Mouse (Mus musculus) lung, postnatal 0 days (tissue): ENCODE measurements at regions not wholly inside any gene's neighbourhood (a gene's known extent, or its start where the extent isn't known, plus 50 kb on each side); places are given as distances from the start of the nearest gene placed in this dataset.
A peak's percentile ranks its signal among the peaks of the same experiment; 100 is the strongest.

Source experiments
- ATAC-seq: fragments of 200-750 bp; cut with Nextera tagmentation; 2 replicates; pipeline ENCODE4 v1.8.0; 2017; ENCODE audit warnings: moderate library complexity
- DNase-seq: peaks from one replicate; pipeline ENCODE4 v3.0.0-alpha.2; 2016; ENCODE audit warnings: low spot score
- H3K27ac ChIP-seq: fragments of 300-500 bp; sonication (generic); 2 replicates; pipeline ENCODE4 v1.5.1; 2014; ENCODE audit warnings: antibody characterized with exemption, mild to moderate bottlenecking, low read length, mixed read lengths
- H3K27me3 ChIP-seq: fragments of 300-500 bp; sonication (generic); replicated peaks from 2 replicates; pipeline ENCODE4 v1.6.1; 2014; ENCODE audit warnings: low read length, mixed read lengths; ENCODE audit not compliant: insufficient read depth
- H3K36me3 ChIP-seq: fragments of 300-500 bp; sonication (generic); 2 replicates; pipeline ENCODE4 v1.6.1; 2014; ENCODE audit warnings: low read length, mixed read lengths; ENCODE audit not compliant: insufficient read depth
- H3K4me1 ChIP-seq: fragments of 300-500 bp; sonication (generic); 2 replicates; pipeline ENCODE4 v1.6.1; 2014; ENCODE audit warnings: antibody characterized with exemption, low read depth, low read length, mixed read lengths; ENCODE audit not compliant: insufficient read depth
- H3K4me2 ChIP-seq: fragments of 300-500 bp; sonication (generic); replicated peaks from 2 replicates; pipeline ENCODE4 v1.6.1; 2014; ENCODE audit warnings: low read depth, mild to moderate bottlenecking, low read length, moderate library complexity, mixed read lengths
- H3K4me3 ChIP-seq: fragments of 300-500 bp; sonication (generic); 2 replicates; pipeline ENCODE4 v1.5.1; 2014; ENCODE audit warnings: low read depth, low read length
- H3K9ac ChIP-seq: fragments of 300-500 bp; sonication (generic); replicated peaks from 2 replicates; pipeline ENCODE4 v1.6.1; 2014; ENCODE audit warnings: low read depth, mild to moderate bottlenecking
- H3K9me3 ChIP-seq: fragments of 300-500 bp; sonication (generic); 2 replicates; pipeline ENCODE4 v1.6.1; 2016; ENCODE audit warnings: low read length, mixed read lengths
- CTCF ChIP-seq: IDR thresholded peaks from 2 replicates; pipeline ENCODE4 v1.5.1; 2016; ENCODE audit warnings: antibody characterized with exemption, mild to moderate bottlenecking
- EP300 ChIP-seq: IDR thresholded peaks from 2 replicates; pipeline ENCODE4 v1.6.1; 2016; ENCODE audit warnings: antibody characterized with exemption, mild to moderate bottlenecking, control low read depth
- WGBS: fragments of 180-500 bp; shearing (Covaris S2); extraction: QIAGEN DNeasy Blood & Tissue Kit; methylation state at CpG from one replicate; pipeline ENCODE4 v1.1.7; 2014; 5-methylcytosine and 5-hydroxymethylcytosine counted together

DNA sequence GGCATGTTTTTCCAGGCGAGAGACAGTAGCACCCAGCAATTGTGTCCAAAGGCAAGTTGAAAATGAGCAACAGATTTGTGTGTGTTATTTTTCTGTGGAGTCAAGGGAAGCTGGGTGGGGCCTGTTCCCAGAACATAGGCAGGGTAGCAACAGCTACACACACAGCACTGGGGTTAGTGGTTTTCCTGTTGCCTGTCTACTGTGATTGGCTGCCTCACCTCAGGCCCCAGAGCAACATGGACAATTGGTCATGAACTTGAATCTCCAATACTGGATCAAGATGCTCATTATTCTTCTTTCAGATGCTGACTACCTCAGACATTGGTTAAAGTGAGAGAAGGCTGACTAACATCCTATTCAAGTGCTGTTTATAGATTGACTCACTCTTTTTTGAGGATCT is 188.9 kb downstream of the Gm5426 start:
- no peak overlapping the region for H3K4me3 ChIP-seq
- no peak for DNase-seq
- H3K9ac ChIP-seq, result no peak overlapping the region
- H3K4me2 ChIP-seq, result no peak overlapping the region
- no peaks in the 10 kb centered on the region for H3K36me3 ChIP-seq
- H3K9me3 ChIP-seq, result no peaks in the 10 kb centered on the region
- H3K27ac ChIP-seq, result no peak overlapping the region
- WGBS, result 100% methylated on average over 1 of the region's 1 CpGs
- no peaks in the 10 kb centered on the region for H3K4me1 ChIP-seq
- TF ChIP-seq EP300, result no peak
- no peak for TF ChIP-seq CTCF
- no peak for ATAC-seq
- no peaks in the 10 kb centered on the region for H3K27me3 ChIP-seq

DNA sequence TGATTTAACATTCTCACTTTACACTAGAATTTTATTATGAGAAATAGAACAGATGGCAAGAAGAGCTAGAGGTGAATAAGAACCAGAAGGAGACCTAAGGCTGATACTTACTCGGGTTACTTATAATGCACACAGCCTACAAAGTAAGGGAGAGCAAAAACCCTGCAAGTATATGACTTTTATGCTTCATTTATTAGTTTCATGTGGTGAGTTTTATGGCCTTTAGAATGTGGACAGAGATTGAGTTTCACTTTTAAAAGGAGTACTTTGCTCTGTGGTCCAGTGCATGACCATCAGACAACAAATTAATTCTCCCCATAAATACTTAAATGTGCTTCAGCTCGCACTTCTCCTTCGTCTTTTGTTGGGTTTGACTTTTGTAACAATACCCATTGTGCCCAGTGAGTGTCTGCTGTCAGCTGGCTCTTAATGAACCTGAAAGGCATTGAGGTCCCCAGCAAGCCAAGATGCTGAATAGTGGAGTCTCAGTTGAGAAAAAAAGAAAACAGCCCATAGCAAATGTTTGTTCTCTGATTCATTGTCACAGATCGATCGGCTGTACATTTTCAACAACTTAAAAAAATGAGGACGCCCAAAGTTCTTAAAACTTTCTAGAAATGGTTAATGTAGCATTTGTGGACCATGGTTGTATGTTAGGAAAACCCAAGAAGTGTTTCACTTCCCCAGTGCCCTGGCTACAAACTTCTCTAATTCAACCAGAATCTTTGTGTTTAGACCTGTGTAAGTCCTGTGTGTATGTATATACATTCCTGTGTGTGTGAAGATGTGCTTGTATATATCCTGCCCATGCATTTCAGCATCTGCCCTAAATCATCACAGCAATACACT is 194.5 kb downstream of the Gm5426 start:
- H3K27me3 ChIP-seq, result no peaks in the 10 kb centered on the region
- H3K27ac ChIP-seq, result no peak overlapping the region
- DNase-seq (no peak), ATAC-seq (no peak)
- TF ChIP-seq EP300, result no peak
- no peak for TF ChIP-seq CTCF
- 83% methylated on average over 6 of the region's 6 CpGs for WGBS
- no peaks in the 10 kb centered on the region; the same call in 1 of the 2 replicates for H3K4me1 ChIP-seq
- no peak overlapping the region for H3K9ac ChIP-seq
- no peak overlapping the region for H3K4me3 ChIP-seq
- no peaks in the 10 kb centered on the region for H3K36me3 ChIP-seq
- H3K4me2 ChIP-seq, result no peak overlapping the region
- no peaks in the 10 kb centered on the region for H3K9me3 ChIP-seq

DNA sequence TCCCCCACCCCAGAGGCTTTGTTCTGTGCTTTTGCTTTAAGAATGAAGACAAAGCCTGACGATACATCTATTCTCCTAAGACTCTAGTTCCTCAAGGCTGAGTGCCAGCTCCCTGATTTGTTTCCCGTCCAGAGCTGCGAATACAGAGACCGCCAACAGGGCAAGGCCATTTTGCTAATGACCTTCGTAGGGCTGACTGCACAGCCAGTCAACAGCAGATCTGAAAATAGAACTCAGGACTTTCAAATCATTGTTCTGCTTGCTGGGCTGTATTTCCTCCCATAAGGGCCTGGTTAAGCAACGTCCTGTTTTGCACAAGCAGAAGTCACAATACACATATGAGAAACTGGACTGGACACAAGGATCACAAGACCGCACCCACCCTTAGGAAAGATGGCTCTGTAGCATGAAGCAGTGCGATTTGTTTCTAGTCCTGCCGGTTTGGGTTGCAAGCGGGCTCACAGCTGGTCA is 196.4 kb downstream of the Gm5426 start:
- H3K4me1 ChIP-seq, result no peaks in the 10 kb centered on the region; the same call in 1 of the 2 replicates
- H3K27ac ChIP-seq, result peak overlapping the region; percentile 38
- no peak overlapping the region for H3K4me2 ChIP-seq
- ATAC-seq (peak; percentile 77), DNase-seq (peak; percentile 70)
- no peaks in the 10 kb centered on the region for H3K36me3 ChIP-seq
- H3K9me3 ChIP-seq, result no peaks in the 10 kb centered on the region
- H3K27me3 ChIP-seq, result no peaks in the 10 kb centered on the region
- H3K4me3 ChIP-seq, result no peak overlapping the region
- TF ChIP-seq CTCF (no peak), EP300 (peak; percentile 74)
- WGBS, result 63% methylated on average over 10 of the region's 10 CpGs
- no peak overlapping the region for H3K9ac ChIP-seq

DNA sequence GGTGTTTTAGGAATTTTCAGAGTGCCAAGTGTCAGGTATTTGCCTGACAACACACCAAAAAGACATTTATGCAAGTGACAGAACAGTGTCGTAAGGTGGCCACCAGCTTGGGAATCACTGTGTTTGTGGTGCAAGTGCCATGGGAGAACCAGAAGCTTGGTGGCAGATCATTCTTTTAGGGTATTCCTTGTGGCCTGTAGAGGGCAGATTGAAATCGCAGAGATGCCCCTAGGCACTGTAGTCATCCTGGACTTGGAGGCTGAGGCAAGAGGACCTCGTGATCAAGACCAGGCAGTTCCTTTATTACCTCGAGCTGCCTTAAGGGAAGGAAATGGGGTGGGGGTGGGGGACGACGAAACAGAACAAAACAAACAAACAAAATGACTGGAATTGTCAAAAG is 196.8 kb downstream of the Gm5426 start:
- 0 out of 2 replicates have a peak overlapping the region, but pooled peaks have one; percentile 38 for H3K27ac ChIP-seq
- H3K36me3 ChIP-seq, result no peaks in the 10 kb centered on the region
- DNase-seq, result peak; percentile 57
- H3K4me3 ChIP-seq, result no peak overlapping the region
- no peak overlapping the region for H3K4me2 ChIP-seq
- no peaks in the 10 kb centered on the region for H3K27me3 ChIP-seq
- H3K9ac ChIP-seq, result no peak overlapping the region
- ATAC-seq, result peak; percentile 35; the same call in 1 of the 2 replicates
- no peaks in the 10 kb centered on the region for H3K9me3 ChIP-seq
- 65% methylated on average over 6 of the region's 6 CpGs for WGBS
- no peak for TF ChIP-seq EP300
- peak; percentile 51 for TF ChIP-seq CTCF
- no peaks in the 10 kb centered on the region; the same call in 1 of the 2 replicates for H3K4me1 ChIP-seq

DNA sequence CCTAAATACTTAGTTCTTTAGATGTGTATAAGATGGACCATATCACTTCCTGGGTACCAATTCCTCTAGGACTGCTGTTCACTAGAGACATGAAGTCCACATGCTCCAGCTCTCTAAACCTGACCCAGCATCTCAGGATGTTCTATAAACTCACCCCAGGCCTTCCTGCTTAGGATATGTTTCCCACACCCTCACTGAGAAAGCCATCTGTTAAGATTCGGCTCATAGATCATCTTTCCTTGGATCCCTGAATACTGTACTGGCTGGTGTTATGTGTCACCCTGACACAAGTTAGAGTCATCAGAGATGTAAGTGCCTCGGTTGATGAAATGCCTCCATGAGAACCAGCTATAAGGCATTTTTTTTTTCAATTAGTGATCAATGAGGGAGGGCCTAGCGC is 199.9 kb downstream of the Gm5426 start:
- no peak for ATAC-seq
- Histone ChIP-seq H3K4me1 (no peaks in the 10 kb centered on the region; the same call in 1 of the 2 replicates), H3K9ac (no peak overlapping the region), H3K4me3 (no peak overlapping the region), H3K4me2 (no peak overlapping the region), H3K27me3 (no peaks in the 10 kb centered on the region), H3K27ac (no peak overlapping the region), H3K9me3 (no peaks in the 10 kb centered on the region), H3K36me3 (no peaks in the 10 kb centered on the region)
- no peak for DNase-seq
- no peak for TF ChIP-seq CTCF
- no peak for TF ChIP-seq EP300
- WGBS, result 87% methylated on average over 3 of the region's 3 CpGs

DNA sequence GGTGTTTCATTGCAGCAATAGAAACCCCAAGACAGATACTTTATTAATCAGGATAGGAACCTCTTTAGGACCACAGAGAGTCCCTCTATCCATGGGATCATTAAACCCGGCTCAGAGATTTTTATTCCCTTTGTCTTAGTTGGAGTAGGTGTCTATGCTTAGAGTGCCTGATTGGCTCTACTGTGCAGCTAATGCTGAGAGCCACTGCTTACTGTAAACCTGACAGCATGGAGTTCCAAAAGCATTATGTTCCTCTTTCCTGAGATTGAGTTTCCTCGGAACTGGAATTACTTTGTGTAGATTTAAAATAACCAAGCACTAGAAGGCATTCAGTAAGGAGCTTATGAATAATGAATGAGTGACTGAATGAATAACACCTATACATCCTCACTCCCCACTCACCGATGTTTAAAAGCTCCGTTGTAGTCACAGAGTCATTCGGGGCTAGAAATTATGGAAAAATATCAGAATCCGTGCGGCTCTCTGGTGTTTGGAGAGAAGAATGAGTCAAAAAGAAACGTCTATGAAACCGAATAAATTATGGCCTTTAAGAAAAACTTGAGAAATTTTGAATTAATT is 200.8 kb downstream of the Gm5426 start:
- WGBS, result 85% methylated on average over 9 of the region's 9 CpGs
- Histone ChIP-seq H3K36me3 (no peaks in the 10 kb centered on the region), H3K9ac (no peak overlapping the region), H3K4me3 (no peak overlapping the region), H3K4me2 (no peak overlapping the region), H3K9me3 (no peaks in the 10 kb centered on the region), H3K4me1 (no peaks in the 10 kb centered on the region; the same call in 1 of the 2 replicates), H3K27ac (peak overlapping the region; percentile 66), H3K27me3 (no peaks in the 10 kb centered on the region)
- DNase-seq (no peak), ATAC-seq (no peak)
- TF ChIP-seq CTCF (no peak), EP300 (no peak)
